Mouse (Mus musculus) central nervous system, embryonic 14 days (tissue): ENCODE data around the gene Arid3c. TPM values are rescaled to one million over a fixed set of nuclear protein-coding genes. Genes with fewer than 3 reads are reported as not detected.

Source experiments
- polyA plus RNA-seq: library from polyadenylated mRNA; depleted of rRNA; stranded (reverse); fragments of >200 nt; gene quantifications from 2 replicates; pipeline ENCODE4 v1.2.3, GENCODE M21; 2012; rRNA removed

The Arid3c gene
- 0.44 and 0.69 TPM in 2 replicates for polyA plus RNA-seq

GRCm38 (mm10) chr4:41731052-41731765, at the start of gene Arid3c:
Arid3c (minus strand) TSS chr4:41731142.

GRCm38 (mm10) chr4:41774002-41774401, 43.1 kb upstream of the Arid3c start, which contains the start of gene Ccl27a:
Ccl27a (minus strand) TSS chr4:41774247.

GRCm38 (mm10) chr4:41755338-41756305, 24.7 kb upstream of the Arid3c start, which contains the start of gene Sigmar1:
Sigmar1 (minus strand) TSS chr4:41756157.

GRCm38 (mm10) chr4:41754797-41755337, 23.9 kb upstream of the Arid3c start, which contains the start of gene Galt:
Galt (plus strand) TSS chr4:41755228.

GRCm38 (mm10) chr4:41722918-41723351, 8.0 kb downstream of the Arid3c start, which contains the start of gene Dctn3:
Dctn3 (minus strand) TSS chr4:41723170.

GRCm38 (mm10) chr4:41713197-41714067, 17.5 kb downstream of the Arid3c start, which contains the start of gene Rpp25l:
Rpp25l (minus strand) TSS chr4:41713534.

GRCm38 (mm10) chr4:41699783-41700182, 31.2 kb downstream of the Arid3c start, which contains the start of gene Il11ra1:
Il11ra1 (plus strand) TSS chr4:41699989.

GRCm38 (mm10) chr4:41696930-41697841, 33.8 kb downstream of the Arid3c start, which contains the start of gene Cntfr:
Cntfr (minus strand) TSS chr4:41697089.

Other genes with a start within 250 kb of the Arid3c start
- gene AI464131, start 228.1 kb downstream of the Arid3c start, polyA plus RNA-seq: 4.6 and 6.7 TPM in 2 replicates
- 8.3 and 11.9 TPM in 2 replicates for gene 1110017D15Rik, start 213.8 kb downstream of the Arid3c start, polyA plus RNA-seq
- gene Fam219a, start 161.6 kb downstream of the Arid3c start, polyA plus RNA-seq: 75.4 and 86.6 TPM in 2 replicates
- gene Dnaic1, start 161.4 kb downstream of the Arid3c start, polyA plus RNA-seq: 2.3 and 2.9 TPM in 2 replicates
- gene Enho, start 90.8 kb downstream of the Arid3c start, polyA plus RNA-seq: 86.9 and 96.7 TPM in 2 replicates
- gene Cntfr, start 34.1 kb downstream of the Arid3c start, polyA plus RNA-seq: 63.3 and 84.9 TPM in 2 replicates
- gene Il11ra1, start 31.2 kb downstream of the Arid3c start, polyA plus RNA-seq: 34.2 and 80.9 TPM in 2 replicates
- gene Rpp25l, start 17.6 kb downstream of the Arid3c start, polyA plus RNA-seq: 56.4 and 56.9 TPM in 2 replicates
- 159 and 165 TPM in 2 replicates for gene Dctn3, start 8.0 kb downstream of the Arid3c start, polyA plus RNA-seq
- 66.6 and 88.5 TPM in 2 replicates for gene Galt, start 24.1 kb upstream of the Arid3c start, polyA plus RNA-seq
- 55.0 and 62.8 TPM in 2 replicates for gene Sigmar1, start 25.0 kb upstream of the Arid3c start, polyA plus RNA-seq
- gene Ccl27a, start 43.1 kb upstream of the Arid3c start, polyA plus RNA-seq: 367 and 380 TPM in 2 replicates
- gene Gm21541, start 172.5 kb upstream of the Arid3c start, polyA plus RNA-seq: not detected in 2 replicates
- gene Gm20878, start 210.4 kb upstream of the Arid3c start, polyA plus RNA-seq: 3.9 and 4.7 TPM in 2 replicates
- 2.1 and 2.4 TPM in 2 replicates for gene Fam205a4, start 234.9 kb upstream of the Arid3c start, polyA plus RNA-seq